Mouse (Mus musculus) midbrain, embryonic 14.5 days (tissue): ENCODE results near the gene Calr. TPM values are rescaled to one million over a fixed set of nuclear protein-coding genes. Genes with fewer than 3 reads are reported as not detected.

Source experiments
- ATAC-seq: fragments of 200-750 bp; cut with Nextera tagmentation; 2 replicates; pipeline ENCODE4 v1.8.0; 2017; ENCODE audit warnings: moderate number of reproducible peaks, moderate library complexity; ENCODE audit not compliant: low FRiP score, low TSS enrichment
- DNase-seq: peaks from one replicate; pipeline ENCODE4 v3.0.0-alpha.2; 2015
- H3K27ac ChIP-seq: fragments of 300-500 bp; sonication (generic); replicated peaks from 2 replicates; pipeline ENCODE4 v1.5.1; 2014; ENCODE audit warnings: mild to moderate bottlenecking, low read depth, low read length, moderate library complexity
- H3K27me3 ChIP-seq: fragments of 300-500 bp; sonication (generic); 2 replicates; pipeline ENCODE4 v1.6.1; 2014; ENCODE audit warnings: low read length, control low read depth, mixed read lengths; ENCODE audit not compliant: control insufficient read depth, insufficient read depth
- H3K36me3 ChIP-seq: fragments of 300-500 bp; sonication (generic); 2 replicates; pipeline ENCODE4 v1.6.1; 2014; ENCODE audit warnings: low read length, control low read depth; ENCODE audit not compliant: control insufficient read depth, insufficient read depth
- H3K4me1 ChIP-seq: fragments of 300-500 bp; sonication (generic); 2 replicates; pipeline ENCODE4 v1.6.1; 2014; ENCODE audit warnings: mild to moderate bottlenecking, antibody characterized with exemption, low read length, control low read depth; ENCODE audit not compliant: control insufficient read depth, insufficient read depth
- H3K4me2 ChIP-seq: fragments of 300-500 bp; sonication (generic); 2 replicates; pipeline ENCODE4 v1.6.1; 2014; ENCODE audit warnings: mild to moderate bottlenecking, low read length, moderate library complexity
- H3K4me3 ChIP-seq: fragments of 300-500 bp; sonication (generic); replicated peaks from 2 replicates; pipeline ENCODE4 v1.5.1; 2014; ENCODE audit warnings: low read depth, low read length
- H3K9ac ChIP-seq: fragments of 300-500 bp; sonication (generic); replicated peaks from 2 replicates; pipeline ENCODE4 v1.6.1; 2014; ENCODE audit warnings: mild to moderate bottlenecking, low read length, moderate library complexity
- H3K9me3 ChIP-seq: fragments of 300-500 bp; sonication (generic); 2 replicates; pipeline ENCODE4 v1.6.1; 2016; ENCODE audit warnings: low read length, control low read depth, mixed read lengths; ENCODE audit not compliant: control insufficient read depth
- WGBS: fragments of 180-500 bp; shearing (Covaris S2); extraction: QIAGEN DNeasy Blood & Tissue Kit; methylation state at CpG from one replicate; pipeline ENCODE4 v1.1.7; 2014; 5-methylcytosine and 5-hydroxymethylcytosine counted together
- polyA plus RNA-seq: library from polyadenylated mRNA; unstranded; fragments of >200 nt; fragmentation: Nextera tagmentation; extraction: Ambion mirVana; gene quantifications from 2 replicates; pipeline ENCODE4 v1.2.1, GENCODE M21; 2014

Calr gene
- polyA plus RNA-seq, 1 experiment from 2014 or later, result 525 TPM

DNA sequence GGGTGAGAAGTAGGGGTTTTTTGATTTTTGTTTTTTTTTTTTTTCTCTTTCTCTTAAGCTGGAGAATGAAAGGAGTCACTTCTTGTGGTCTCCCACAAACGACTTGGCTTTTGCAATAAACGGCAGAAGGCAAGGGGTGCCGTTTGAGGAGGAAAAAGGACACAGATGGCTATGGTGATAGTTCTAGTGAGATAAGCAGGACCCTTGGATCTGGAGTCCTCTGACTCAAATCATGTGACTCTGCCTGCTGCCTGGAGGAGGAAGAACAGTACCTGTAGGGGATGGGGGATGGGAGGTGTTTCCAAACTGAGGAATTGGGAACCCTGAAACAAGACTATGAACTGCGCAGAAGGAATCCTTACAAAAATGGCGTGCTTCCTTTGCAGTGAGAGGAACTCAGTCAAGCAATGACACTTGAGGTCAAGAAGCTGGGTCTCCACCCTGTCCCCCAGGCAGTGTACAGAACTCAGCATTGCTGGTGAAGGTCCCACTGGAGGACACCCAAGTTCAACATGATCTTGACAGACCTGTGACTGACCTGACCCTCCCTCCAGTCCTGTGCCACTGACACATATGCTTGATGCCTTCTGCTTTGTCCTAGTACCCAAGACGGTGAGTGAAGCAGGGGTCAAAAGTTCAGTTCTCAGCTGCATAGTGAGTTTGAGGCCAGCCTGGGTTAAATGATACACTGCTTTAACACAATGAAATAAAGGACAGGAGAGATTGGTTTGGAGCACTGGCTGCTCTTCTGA, 1.1 kb upstream of the Calr start:
- DNase-seq (no peak), ATAC-seq (no peak)
- H3K36me3 ChIP-seq, result peaks cover 26% of the 10 kb centered on the region
- peak overlapping the region; percentile 70 for H3K9ac ChIP-seq
- H3K4me1 ChIP-seq, result peaks cover 22% of the 10 kb centered on the region
- 57% methylated on average over 6 of the region's 6 CpGs for WGBS
- peak overlapping the region; percentile 82 for H3K27ac ChIP-seq
- H3K27me3 ChIP-seq, result no peaks in the 10 kb centered on the region
- peak overlapping the region; percentile 77 for H3K4me2 ChIP-seq
- peak overlapping the region; percentile 97 for H3K4me3 ChIP-seq
- H3K9me3 ChIP-seq, result no peaks in the 10 kb centered on the region

DNA sequence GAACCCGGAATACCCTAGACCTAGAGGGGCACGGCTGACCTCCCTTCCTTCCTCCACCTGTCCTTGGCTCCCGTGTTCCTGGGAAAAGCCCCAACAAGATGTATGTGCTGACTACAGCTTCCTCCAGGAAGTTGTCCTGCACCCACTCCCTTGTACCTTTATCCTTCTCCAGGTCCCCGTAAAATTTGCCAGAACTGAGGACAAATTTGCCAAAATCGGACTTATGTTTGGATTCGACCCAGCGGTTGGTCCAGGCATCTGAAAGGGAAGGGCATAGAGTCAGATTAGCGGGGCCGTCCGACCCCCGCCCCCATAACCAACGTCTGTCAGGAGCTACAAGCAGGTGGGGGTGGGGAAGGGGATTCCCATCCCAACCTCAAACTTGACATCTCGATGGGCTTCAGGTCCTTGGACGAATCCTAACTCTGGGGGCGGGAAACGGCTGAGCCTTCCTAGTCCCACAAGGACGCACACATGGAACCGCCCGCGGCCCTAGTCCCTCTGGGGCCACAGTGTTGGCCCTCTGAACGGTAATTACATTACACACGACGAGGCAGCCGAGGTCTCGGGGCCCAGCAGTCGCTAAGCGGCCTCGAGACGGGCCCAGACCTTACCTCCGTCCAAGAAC, 526 bp downstream of the Calr start:
- peaks cover 22% of the 10 kb centered on the region for H3K4me1 ChIP-seq
- no peaks in the 10 kb centered on the region for H3K27me3 ChIP-seq
- peak overlapping the region; percentile 95 for H3K9ac ChIP-seq
- H3K9me3 ChIP-seq, result no peaks in the 10 kb centered on the region
- peak overlapping the region; percentile 89 for H3K4me2 ChIP-seq
- DNase-seq, result no peak
- under 1% methylated on average over 30 of the region's 30 CpGs for WGBS
- peaks cover 42% of the 10 kb centered on the region for H3K36me3 ChIP-seq
- peak overlapping the region; percentile 97 for H3K4me3 ChIP-seq
- ATAC-seq, result peak; percentile 36; the same call in 1 of the 2 replicates
- peak overlapping the region; percentile 88 for H3K27ac ChIP-seq

DNA sequence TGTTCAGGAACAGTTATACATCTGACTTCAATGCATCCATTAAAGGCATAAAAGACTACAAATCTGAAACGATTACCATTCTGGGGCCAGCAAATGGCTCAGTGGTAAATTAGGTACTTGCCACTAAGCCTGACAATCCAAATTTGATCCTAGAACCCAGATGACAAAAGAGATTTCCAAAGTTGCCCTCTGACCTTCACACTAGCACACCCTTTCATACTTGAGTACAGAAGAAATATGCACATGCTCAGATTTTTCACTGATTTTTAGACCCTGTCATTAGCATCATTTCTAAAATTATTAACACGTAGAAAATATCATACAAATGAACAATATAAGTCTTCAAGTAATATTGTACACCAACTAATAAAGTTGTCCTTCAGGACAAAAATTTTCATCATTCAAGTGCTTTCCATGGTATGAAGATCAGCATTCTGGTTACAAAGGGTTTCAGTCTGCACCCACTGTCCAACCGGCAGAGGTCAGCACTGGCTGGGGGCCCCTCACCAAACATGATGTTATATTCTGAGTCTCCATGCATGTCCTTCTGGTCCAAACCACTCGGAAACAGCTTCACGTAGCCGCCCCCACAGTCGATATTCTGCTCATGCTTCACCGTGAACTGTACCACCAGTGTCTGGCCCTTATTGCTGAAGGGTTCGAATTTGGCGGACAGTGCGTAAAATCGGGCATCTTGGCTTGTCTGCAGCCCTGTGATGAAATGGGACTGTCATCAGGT, 1.2 kb downstream of the Calr start:
- DNase-seq (peak; percentile 64), ATAC-seq (no peak)
- Histone ChIP-seq H3K27ac (peak overlapping the region; percentile 66), H3K36me3 (peaks cover 42% of the 10 kb centered on the region), H3K4me3 (peak overlapping the region; percentile 97), H3K9ac (peak overlapping the region; percentile 95), H3K27me3 (no peaks in the 10 kb centered on the region), H3K9me3 (no peaks in the 10 kb centered on the region), H3K4me2 (peak overlapping the region; percentile 89), H3K4me1 (peaks cover 22% of the 10 kb centered on the region)
- WGBS, result 16% methylated on average over 12 of the region's 12 CpGs

DNA sequence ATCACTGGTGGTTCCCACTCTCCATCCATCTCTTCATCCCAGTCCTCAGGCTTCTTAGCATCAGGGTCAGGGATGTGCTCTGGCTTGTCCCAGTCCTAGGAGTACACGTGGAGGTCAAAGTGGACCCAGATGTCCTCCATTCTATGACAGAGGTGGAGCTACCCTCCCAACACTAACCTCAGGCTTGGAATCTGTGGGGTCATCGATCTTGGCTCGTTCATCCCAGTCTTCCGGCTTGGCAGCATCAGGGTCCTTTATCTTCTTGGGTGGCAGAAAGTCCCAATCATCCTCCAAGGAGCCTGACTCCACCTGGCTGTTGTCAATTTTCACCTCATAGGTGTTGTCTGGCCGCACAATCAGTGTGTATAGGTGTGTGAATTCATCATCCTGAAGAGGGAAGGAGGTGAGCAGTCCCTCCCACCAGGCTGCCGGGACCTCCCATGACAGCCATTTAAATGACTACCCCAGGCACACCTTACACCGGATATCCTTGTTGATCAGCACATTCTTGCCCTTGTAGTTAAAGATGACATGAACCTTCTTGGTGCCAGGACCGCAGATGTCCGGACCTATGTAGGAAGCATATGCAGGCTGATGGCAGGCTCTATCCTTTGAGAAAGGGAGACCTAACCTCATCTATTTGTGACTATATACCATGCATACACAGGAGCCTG, 2.2 kb downstream of the Calr start:
- ATAC-seq (no peak), DNase-seq (no peak)
- no peak overlapping the region for H3K27ac ChIP-seq
- H3K27me3 ChIP-seq, result no peaks in the 10 kb centered on the region
- peak overlapping the region; percentile 97 for H3K4me3 ChIP-seq
- peaks cover 42% of the 10 kb centered on the region for H3K36me3 ChIP-seq
- peak overlapping the region; percentile 89 for H3K4me2 ChIP-seq
- peaks cover 25% of the 10 kb centered on the region for H3K4me1 ChIP-seq
- peak overlapping the region; percentile 95; the same call in 1 of the 2 replicates for H3K9ac ChIP-seq
- no peaks in the 10 kb centered on the region for H3K9me3 ChIP-seq
- WGBS, result 93% methylated on average over 9 of the region's 9 CpGs

DNA sequence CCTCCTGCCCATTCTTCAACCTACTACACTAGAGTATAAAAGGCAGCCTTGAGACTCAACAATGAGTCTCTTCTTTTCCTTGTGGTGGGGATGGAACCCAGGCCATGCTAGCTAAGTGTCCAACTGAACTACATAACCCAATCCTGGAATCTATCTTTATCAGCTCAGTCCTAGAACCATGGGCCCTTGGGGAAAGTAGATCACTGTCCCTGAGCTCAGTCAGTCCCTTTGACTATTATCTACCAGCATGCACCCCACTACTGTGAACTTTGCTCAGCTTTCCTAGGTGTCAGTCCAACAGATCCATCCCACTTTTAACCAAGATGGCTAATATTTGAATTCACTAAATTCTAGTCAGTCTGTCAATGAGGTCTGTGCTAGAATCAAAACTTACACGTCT, 5.2 kb downstream of the Calr start:
- 82% methylated on average over 1 of the region's 1 CpGs for WGBS
- H3K27me3 ChIP-seq, result no peaks in the 10 kb centered on the region
- H3K36me3 ChIP-seq, result peaks cover 61% of the 10 kb centered on the region
- H3K9ac ChIP-seq, result no peak overlapping the region
- no peak overlapping the region for H3K4me3 ChIP-seq
- ATAC-seq (no peak), DNase-seq (no peak)
- H3K27ac ChIP-seq, result no peak overlapping the region
- H3K9me3 ChIP-seq, result no peaks in the 10 kb centered on the region
- no peak overlapping the region for H3K4me2 ChIP-seq
- peaks cover 21% of the 10 kb centered on the region for H3K4me1 ChIP-seq

DNA sequence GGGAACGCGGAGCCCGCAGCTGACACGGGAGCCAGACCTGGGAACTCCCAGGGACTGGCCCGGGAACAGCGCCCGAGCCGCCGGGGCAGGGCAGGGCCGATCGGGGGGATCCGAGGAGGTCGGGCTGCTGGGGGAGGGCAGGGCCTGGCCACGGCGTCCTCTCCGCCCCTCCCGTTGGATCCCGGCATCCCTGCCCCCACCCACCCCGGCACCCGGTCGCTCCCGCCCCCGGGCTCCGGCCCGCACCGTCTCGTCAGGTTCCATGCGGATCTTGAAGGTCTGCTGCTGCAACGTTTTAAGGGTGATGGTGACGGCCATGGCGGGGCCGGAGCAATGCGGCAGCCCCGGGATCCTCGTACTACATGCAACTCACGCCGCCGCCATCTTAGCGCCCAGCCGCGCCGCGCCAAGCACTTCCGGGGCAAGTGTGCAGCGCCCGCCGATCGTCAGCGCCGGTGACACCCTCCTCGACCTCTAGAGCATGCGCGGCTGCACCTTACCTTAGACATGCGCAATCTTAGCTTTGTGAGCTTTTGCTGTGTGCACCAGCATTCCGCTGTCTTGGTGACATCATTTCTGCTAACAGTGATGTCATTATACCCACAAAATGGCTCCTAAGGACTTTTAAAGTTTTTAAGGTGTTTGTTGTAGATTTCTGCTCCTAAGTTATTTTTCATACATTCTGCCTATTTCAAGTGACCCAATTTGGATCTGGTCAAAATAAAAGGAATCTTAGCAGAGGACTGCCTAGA, 6.3 kb downstream of the Calr start, which contains the start of gene Rad23a:
Rad23a (minus strand) TSS at position 418 of the 752 bp plus-strand sequence.
- no peaks in the 10 kb centered on the region for H3K27me3 ChIP-seq
- peaks cover 20% of the 10 kb centered on the region for H3K4me1 ChIP-seq
- peak within 1 kb of the TSS; percentile 87 for H3K4me3 ChIP-seq
- H3K36me3 ChIP-seq, result peaks cover 72% of the 10 kb centered on the region
- H3K9ac ChIP-seq, result peak within 1 kb of the TSS; percentile 86
- under 1% methylated on average over 55 of the region's 55 CpGs for WGBS
- peak within 1 kb of the TSS; percentile 86 for H3K27ac ChIP-seq
- ATAC-seq, result peak; percentile 94
- H3K4me2 ChIP-seq, result peak within 1 kb of the TSS; percentile 73
- DNase-seq, result peak; percentile 98
- no peaks in the 10 kb centered on the region for H3K9me3 ChIP-seq

DNA sequence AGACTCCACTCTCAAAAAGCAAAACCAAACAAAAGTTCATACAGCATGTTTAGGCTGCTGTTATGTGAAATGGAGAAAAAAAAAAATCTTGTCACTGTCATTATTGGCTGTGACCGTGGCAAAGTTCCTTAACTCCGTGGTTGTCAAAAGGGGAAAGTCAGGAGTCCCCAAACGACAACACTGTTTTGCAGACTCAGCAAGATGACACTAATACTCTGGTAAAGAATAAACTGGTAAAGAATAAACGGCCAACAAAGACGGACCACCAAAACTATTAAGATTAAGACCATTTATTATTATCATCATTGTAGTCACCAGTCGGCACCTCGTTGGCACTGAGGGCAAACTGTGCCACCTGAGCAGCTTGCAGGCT, 6.9 kb downstream of the Calr start:
- Histone ChIP-seq H3K36me3 (peaks cover 72% of the 10 kb centered on the region), H3K9ac (peak overlapping the region; percentile 86), H3K4me1 (peaks cover 14% of the 10 kb centered on the region), H3K27ac (peak overlapping the region; percentile 86), H3K4me3 (peak overlapping the region; percentile 87), H3K4me2 (peak overlapping the region; percentile 73), H3K9me3 (no peaks in the 10 kb centered on the region), H3K27me3 (no peaks in the 10 kb centered on the region)
- no peak for DNase-seq
- 3% methylated on average over 7 of the region's 7 CpGs for WGBS
- no peak for ATAC-seq

DNA sequence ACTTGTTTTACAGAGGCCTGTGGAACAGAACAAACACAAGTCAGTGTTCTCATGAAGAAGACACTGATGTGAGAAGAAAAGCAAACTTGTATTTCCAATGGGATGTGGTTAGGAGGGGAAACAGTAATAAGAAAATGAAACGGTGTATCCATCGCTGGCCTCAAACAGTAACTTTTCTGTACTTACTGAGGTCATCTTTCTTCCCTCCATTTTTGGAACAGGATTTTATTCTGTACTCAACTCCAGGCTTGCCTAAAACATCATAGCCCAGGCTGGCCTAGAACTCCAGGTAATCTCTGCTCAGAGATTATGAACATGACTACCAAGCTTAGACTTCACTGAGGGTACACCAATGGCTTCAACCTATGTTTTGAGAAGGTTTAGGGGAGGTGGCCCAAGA, 7.3 kb downstream of the Calr start:
- peaks cover 9% of the 10 kb centered on the region for H3K4me1 ChIP-seq
- H3K27me3 ChIP-seq, result no peaks in the 10 kb centered on the region
- ATAC-seq (no peak), DNase-seq (no peak)
- H3K9me3 ChIP-seq, result no peaks in the 10 kb centered on the region
- peak overlapping the region; percentile 73 for H3K4me2 ChIP-seq
- H3K4me3 ChIP-seq, result peak overlapping the region; percentile 87
- 92% methylated on average over 2 of the region's 2 CpGs for WGBS
- H3K9ac ChIP-seq, result peak overlapping the region; percentile 86; the same call in 1 of the 2 replicates
- peaks cover 72% of the 10 kb centered on the region for H3K36me3 ChIP-seq
- H3K27ac ChIP-seq, result no peak overlapping the region
